Mouse (Mus musculus): Measurements from ENCODE around the gene Mthfr.

The Mthfr gene

GRCm38 (mm10) chr4:148089166-148089565 is 50.3 kb downstream of the Mthfr start:
- no peak for DNase-seq (ENCODE audit: low read depth, low spot score)

GRCm38 (mm10) chr4:148091181-148091580 is 52.3 kb downstream of the Mthfr start:
- DNase-seq (ENCODE audit: low read depth, low spot score): no peak

GRCm38 (mm10) chr4:148092551-148093271 is 53.8 kb downstream of the Mthfr start:
- no peak for DNase-seq (ENCODE audit: low read depth, low spot score)

- DNase-seq (ENCODE audit: low read depth, low spot score): no peak
Observed at GRCm38 (mm10) chr4:148094161-148094560, 55.3 kb downstream of the Mthfr start.

GRCm38 (mm10) chr4:148095081-148095480 is 56.2 kb downstream of the Mthfr start:
- DNase-seq (ENCODE audit: low read depth, low spot score): no peak

GRCm38 (mm10) chr4:148097936-148098335 is 59.1 kb downstream of the Mthfr start:
- no peak for DNase-seq (ENCODE audit: low read depth, low spot score)

- DNase-seq (ENCODE audit: low read depth, low spot score): no peak
Observed at GRCm38 (mm10) chr4:148098666-148099065, 59.8 kb downstream of the Mthfr start.

GRCm38 (mm10) chr4:148101801-148102527 is 63.1 kb downstream of the Mthfr start:
- no peak for DNase-seq (ENCODE audit: low read depth, low spot score)

GRCm38 (mm10) chr4:148104146-148104545 is 65.3 kb downstream of the Mthfr start:
- no peak for DNase-seq (ENCODE audit: low read depth, low spot score)

- no peak for DNase-seq (ENCODE audit: low read depth, low spot score)
Observed at GRCm38 (mm10) chr4:148107621-148108291, 68.9 kb downstream of the Mthfr start.

- no peak for DNase-seq (ENCODE audit: low read depth, low spot score)
Observed at GRCm38 (mm10) chr4:148108565-148109100, 69.8 kb downstream of the Mthfr start.
